Mouse (Mus musculus) hindbrain, embryonic 10.5 days (tissue): ENCODE results near the gene Rnaseh2c. TPM values are rescaled to one million over a fixed set of nuclear protein-coding genes. Genes with fewer than 3 reads are reported as not detected.

Experiments
- polyA plus RNA-seq: library from polyadenylated mRNA; unstranded; fragments of >200 nt; fragmentation: Nextera tagmentation; extraction: Ambion mirVana; gene quantifications from 2 replicates; pipeline ENCODE4 v1.2.1, GENCODE M21; 2016

Rnaseh2c gene
- polyA plus RNA-seq, 1 experiment from 2014 or later: 187 TPM

Other genes starting within 250 kb of the Rnaseh2c start
- gene Eif1ad, start 235.1 kb upstream of the Rnaseh2c start, polyA plus RNA-seq: 84.2 and 90.5 TPM in 2 replicates
- 539 and 565 TPM in 2 replicates for gene Banf1, start 234.7 kb upstream of the Rnaseh2c start, polyA plus RNA-seq
- gene Sart1, start 213.2 kb upstream of the Rnaseh2c start, polyA plus RNA-seq: 82.7 and 93.2 TPM in 2 replicates
- 0.44 and 0.58 TPM in 2 replicates for gene Tsga10ip, start 199.3 kb upstream of the Rnaseh2c start, polyA plus RNA-seq
- gene Drap1, start 176.9 kb upstream of the Rnaseh2c start, polyA plus RNA-seq: 223 and 271 TPM in 2 replicates
- 53.8 and 63.9 TPM in 2 replicates for gene AI837181, start 176.7 kb upstream of the Rnaseh2c start, polyA plus RNA-seq
- gene Fosl1, start 154.3 kb upstream of the Rnaseh2c start, polyA plus RNA-seq: not detected in 2 replicates
- gene Ccdc85b, start 144.0 kb upstream of the Rnaseh2c start, polyA plus RNA-seq: 6.9 and 8.6 TPM in 2 replicates
- 99.5 and 122 TPM in 2 replicates for gene Fibp, start 141.3 kb upstream of the Rnaseh2c start, polyA plus RNA-seq
- 2.0 and 3.0 TPM in 2 replicates for gene Ctsw, start 133.4 kb upstream of the Rnaseh2c start, polyA plus RNA-seq
- gene Efemp2, start 127.9 kb upstream of the Rnaseh2c start, polyA plus RNA-seq: 62.7 and 71.3 TPM in 2 replicates
- 43.7 and 51.4 TPM in 2 replicates for gene Mus81, start 113.5 kb upstream of the Rnaseh2c start, polyA plus RNA-seq
- gene Cfl1, start 111.4 kb upstream of the Rnaseh2c start, polyA plus RNA-seq: 3,259 and 3,562 TPM in 2 replicates
- gene 1700020D05Rik, start 98.1 kb upstream of the Rnaseh2c start, polyA plus RNA-seq: not detected in 2 replicates
- gene Snx32, start 91.3 kb upstream of the Rnaseh2c start, polyA plus RNA-seq: 8.9 and 18.7 TPM in 2 replicates
- gene Ovol1, start 41.2 kb upstream of the Rnaseh2c start, polyA plus RNA-seq: 0.39 and 0.77 TPM in 2 replicates
- gene Ap5b1, start 33.8 kb upstream of the Rnaseh2c start, polyA plus RNA-seq: 1.6 and 2.6 TPM in 2 replicates
- 58.9 and 69.2 TPM in 2 replicates for gene Kat5, start 8.4 kb downstream of the Rnaseh2c start, polyA plus RNA-seq
- 27.8 and 36.0 TPM in 2 replicates for gene Rela, start 35.6 kb downstream of the Rnaseh2c start, polyA plus RNA-seq
- 27.5 and 27.6 TPM in 2 replicates for gene Sipa1, start 61.8 kb downstream of the Rnaseh2c start, polyA plus RNA-seq
- 34.1 and 35.1 TPM in 2 replicates for gene Map3k11, start 86.9 kb downstream of the Rnaseh2c start, polyA plus RNA-seq
- gene Pcnx3, start 87.0 kb downstream of the Rnaseh2c start, polyA plus RNA-seq: 27.3 and 30.8 TPM in 2 replicates
- 0.16 and 0.21 TPM in 2 replicates for gene Kcnk7, start 102.5 kb downstream of the Rnaseh2c start, polyA plus RNA-seq
- gene Ehbp1l1, start 124.4 kb downstream of the Rnaseh2c start, polyA plus RNA-seq: 9.7 and 10.1 TPM in 2 replicates
- 149 and 192 TPM in 2 replicates for gene Fam89b, start 127.8 kb downstream of the Rnaseh2c start, polyA plus RNA-seq
- gene Ltbp3, start 139.0 kb downstream of the Rnaseh2c start, polyA plus RNA-seq: 2.7 and 6.9 TPM in 2 replicates
- gene Scyl1, start 169.5 kb downstream of the Rnaseh2c start, polyA plus RNA-seq: 68.2 and 69.5 TPM in 2 replicates